Mouse (Mus musculus) neural tube, embryonic 10.5 days (tissue): ENCODE measurements around the gene Palld.
A peak's percentile ranks its signal among the peaks of the same experiment; 100 is the strongest.

Experiments used
- DNase-seq: peaks from one replicate; pipeline ENCODE4 v3.0.0-alpha.2; 2017; ENCODE audit warnings: low spot score; ENCODE audit errors: extremely low spot score

The Palld gene

DNA sequence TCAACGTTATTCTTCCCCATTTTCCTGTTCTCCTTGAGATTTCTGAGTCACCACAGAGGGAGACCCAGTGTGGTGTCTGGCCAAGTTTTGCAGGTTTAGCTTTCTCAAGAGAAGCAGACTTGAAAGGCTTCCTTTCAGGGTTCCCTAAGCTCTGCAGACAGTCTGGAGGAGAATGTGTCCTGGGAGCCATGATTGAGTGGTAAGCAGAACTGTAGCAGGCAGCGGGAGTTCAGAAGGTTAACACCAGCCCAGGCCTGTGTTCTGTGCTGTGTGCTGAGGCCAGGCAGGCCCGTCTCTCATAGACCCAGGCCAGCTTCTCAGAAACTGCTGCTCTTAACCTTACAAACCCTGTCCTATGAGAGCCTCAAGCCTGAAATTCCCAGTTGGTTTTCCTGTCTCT, 263.5 kb downstream of the Palld start:
- DNase-seq: peak; percentile 39

- DNase-seq: no peak
These were observed 264.8 kb downstream of the Palld start for GRCm38 (mm10) chr8:61637736-61638135.

- no peak for DNase-seq
These were observed 267.7 kb downstream of the Palld start for GRCm38 (mm10) chr8:61634811-61635210.

DNA sequence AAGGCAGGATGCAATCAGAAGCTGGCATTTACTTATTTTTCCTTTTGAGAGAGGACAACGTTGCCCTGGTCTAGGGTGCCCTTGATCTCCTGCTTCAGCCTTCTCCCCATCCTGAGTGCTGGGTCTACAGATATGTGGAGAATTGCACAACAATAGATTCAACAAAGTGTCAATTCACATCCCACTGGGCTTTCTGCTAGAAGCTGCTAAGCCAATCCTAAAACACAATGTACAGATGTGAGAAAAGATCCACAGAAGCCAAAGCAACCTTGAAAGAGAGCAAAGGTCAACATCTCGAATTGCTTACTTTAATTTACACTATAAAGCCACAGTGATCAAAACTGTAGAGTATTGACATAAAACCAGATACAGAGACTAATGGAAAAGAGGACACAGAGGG, 270.2 kb downstream of the Palld start:
- no peak for DNase-seq

GRCm38 (mm10) chr8:61629631-61629968, 272.9 kb downstream of the Palld start:
- DNase-seq: no peak

GRCm38 (mm10) chr8:61628938-61629630, 273.4 kb downstream of the Palld start:
- no peak for DNase-seq

- no peak for DNase-seq
These were observed 276.1 kb downstream of the Palld start for GRCm38 (mm10) chr8:61626246-61626952.

- no peak for DNase-seq
These were observed 276.8 kb downstream of the Palld start for GRCm38 (mm10) chr8:61625656-61626210.

DNA sequence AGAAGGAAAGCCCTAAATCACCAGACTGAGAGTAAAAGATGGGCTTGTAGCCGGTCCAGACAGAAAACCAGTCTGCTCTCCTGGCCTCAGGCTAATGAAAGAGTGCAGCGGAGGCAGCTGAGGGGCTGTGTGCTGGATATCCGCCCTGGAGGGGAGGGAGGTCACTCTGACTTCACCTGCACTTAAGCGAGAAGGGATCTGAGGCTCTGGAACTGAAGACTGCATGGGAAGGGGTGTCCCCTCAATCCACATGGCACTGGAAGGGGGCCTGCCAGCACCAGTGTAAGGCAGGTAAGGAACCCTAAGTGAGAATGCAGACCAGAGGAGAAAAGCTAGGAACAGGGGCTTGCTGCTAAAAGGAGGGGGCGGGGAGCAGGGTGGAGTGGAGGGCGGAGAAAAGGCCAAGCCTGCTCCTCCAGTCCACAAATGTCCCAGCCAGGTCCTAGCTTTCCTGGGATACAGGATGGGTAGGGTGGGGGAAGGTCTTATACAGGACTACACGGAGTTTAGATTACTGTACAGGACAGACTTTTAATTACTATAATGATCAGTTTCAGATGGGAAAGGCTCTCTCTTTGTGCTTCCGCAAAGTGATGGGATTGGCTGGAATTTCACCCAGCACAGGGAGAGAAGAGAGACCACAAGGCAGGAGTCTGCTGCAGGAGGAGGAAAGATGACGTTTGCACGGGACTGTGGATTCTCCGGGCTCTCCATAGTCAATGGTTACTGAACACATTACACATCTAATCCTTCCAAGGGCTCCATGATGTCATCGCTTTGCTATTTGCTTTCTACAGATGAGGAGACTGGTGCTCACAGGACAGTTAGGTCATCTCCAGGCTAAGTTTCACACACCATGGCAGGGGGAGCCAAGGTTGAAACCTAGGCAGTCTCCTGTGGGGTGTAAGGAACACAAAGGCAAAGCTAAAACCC, 278.7 kb downstream of the Palld start:
- DNase-seq: peak; percentile 27

DNA sequence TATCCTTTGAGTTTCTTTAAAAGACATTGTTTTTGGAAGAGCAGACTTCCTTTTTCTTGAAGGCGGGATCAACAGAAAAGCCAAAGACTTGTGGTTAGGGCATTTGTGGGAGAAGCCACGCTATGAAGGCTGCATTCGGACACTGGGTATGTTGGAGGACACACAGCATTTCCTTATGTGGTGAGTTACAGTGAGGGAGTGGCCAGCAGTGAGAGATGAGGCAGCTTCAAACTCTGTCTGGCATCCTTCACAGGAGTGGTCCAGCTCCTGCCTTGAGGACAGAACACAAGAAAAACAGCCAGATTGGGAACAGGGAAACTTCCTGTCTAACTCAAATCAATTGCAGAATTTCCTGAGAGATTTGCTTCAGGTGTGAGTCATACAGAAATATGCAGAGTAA, 281.2 kb downstream of the Palld start:
- no peak for DNase-seq

DNA sequence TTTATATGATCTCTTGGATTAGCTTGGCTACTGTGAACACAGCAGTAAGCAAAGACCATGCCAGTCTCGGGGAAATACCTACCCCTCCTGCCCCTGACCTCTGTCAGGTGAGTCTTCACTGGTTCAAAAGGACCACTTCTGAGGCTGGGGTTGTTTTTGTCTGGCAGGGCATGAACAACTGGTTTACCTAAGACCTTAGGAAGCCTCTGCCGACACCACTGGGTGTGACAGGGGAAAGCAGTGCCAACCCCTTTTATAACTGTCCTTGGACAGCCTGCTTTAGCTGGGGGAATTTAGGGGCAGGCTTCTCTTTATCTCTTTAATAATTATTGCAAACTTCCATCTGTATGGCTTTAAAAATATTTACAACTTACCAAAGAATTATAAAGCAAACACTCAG, 284.8 kb downstream of the Palld start:
- no peak for DNase-seq

- no peak for DNase-seq
These were observed 285.4 kb downstream of the Palld start for GRCm38 (mm10) chr8:61617049-61617448.

GRCm38 (mm10) chr8:61615711-61616697, 286.5 kb downstream of the Palld start:
- DNase-seq: no peak

GRCm38 (mm10) chr8:61611741-61612140, 290.7 kb downstream of the Palld start:
- no peak for DNase-seq

- no peak for DNase-seq
These were observed 291.4 kb downstream of the Palld start for GRCm38 (mm10) chr8:61611077-61611476.

DNA sequence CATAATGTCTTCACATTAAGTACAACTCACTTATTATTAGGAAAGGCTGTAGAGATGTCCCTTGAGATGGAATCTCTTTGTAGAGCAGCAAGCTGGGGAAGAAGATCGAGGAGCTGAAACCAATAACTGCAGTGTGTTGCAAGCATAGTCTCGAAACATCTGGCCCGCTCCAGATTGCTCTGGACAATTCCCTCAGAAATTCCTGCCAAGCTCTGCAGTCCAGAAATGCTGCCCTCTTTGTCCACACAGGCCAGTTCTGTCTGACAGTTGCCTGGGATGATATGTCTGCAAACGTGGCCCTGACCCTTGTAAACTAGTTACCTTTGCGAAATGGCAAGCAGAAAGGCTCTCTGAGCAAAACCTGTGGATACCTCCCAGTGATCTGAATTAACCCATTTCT, 291.9 kb downstream of the Palld start:
- no peak for DNase-seq

GRCm38 (mm10) chr8:61607463-61607813, 295.1 kb downstream of the Palld start:
- no peak for DNase-seq

DNA sequence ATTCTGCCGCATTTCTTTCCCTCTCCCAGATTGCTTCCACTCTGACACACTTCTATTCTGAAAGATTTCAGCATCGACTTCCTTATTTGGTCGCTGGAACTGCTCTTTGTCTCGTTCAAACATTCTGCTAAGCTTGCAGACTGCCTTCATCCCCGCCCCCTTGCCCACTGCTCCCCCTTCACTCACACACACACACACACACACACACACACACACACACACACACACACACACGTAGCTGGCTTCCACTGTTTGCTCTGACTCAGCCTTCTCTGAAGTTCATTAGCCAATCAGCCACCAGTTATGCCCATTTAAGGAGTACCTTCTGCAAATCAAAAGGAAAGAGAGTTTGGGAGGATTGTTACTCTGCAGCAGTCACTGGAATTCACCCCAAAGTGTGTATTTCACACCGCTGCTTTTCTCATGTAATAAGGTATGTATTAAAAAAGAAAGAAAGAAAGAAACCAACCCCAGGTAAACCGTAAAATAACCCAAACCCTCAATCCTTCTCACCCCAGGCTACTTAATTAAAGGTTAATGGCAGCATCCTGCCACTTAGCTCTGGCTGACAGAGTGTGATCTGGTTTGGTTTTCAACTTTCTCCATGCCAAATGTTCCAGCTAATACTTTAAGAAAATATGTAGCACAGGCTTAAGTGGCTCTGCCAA, 295.6 kb downstream of the Palld start:
- peak; percentile 62 for DNase-seq

- no peak for DNase-seq
These were observed 297.6 kb downstream of the Palld start for GRCm38 (mm10) chr8:61604871-61605270.

GRCm38 (mm10) chr8:61596889-61597288, 305.6 kb downstream of the Palld start:
- no peak for DNase-seq
